Mouse (Mus musculus) heart, postnatal 0 days (tissue): ENCODE data around the gene Pkig. TPM values are rescaled to one million over a fixed set of nuclear protein-coding genes. Genes with fewer than 3 reads are reported as not detected.

Source experiments
- ATAC-seq: fragments of 200-750 bp; cut with Nextera tagmentation; 2 replicates; pipeline ENCODE4 v1.8.0; 2017; ENCODE audit warnings: low read depth, moderate number of reproducible peaks, moderate library complexity; ENCODE audit not compliant: insufficient read depth
- DNase-seq: peaks from one replicate; pipeline ENCODE4 v3.0.0-alpha.2; 2016; ENCODE audit warnings: low spot score
- H3K27ac ChIP-seq: fragments of 300-500 bp; sonication (generic); 2 replicates; pipeline ENCODE4 v1.5.1; 2014; ENCODE audit warnings: low read depth, mild to moderate bottlenecking
- H3K27me3 ChIP-seq: fragments of 300-500 bp; sonication (generic); 2 replicates; pipeline ENCODE4 v1.6.1; 2014; ENCODE audit warnings: low read length, mixed read lengths; ENCODE audit not compliant: control insufficient read depth, insufficient read depth
- H3K36me3 ChIP-seq: fragments of 300-500 bp; sonication (generic); replicated peaks from 2 replicates; pipeline ENCODE4 v1.6.1; 2014; ENCODE audit warnings: low read length, mixed read lengths; ENCODE audit not compliant: control insufficient read depth, insufficient read depth
- H3K4me1 ChIP-seq: fragments of 300-500 bp; sonication (generic); 2 replicates; pipeline ENCODE4 v1.6.1; 2014; ENCODE audit warnings: antibody characterized with exemption; ENCODE audit not compliant: control insufficient read depth, insufficient read depth
- H3K4me2 ChIP-seq: fragments of 300-500 bp; sonication (generic); 2 replicates; pipeline ENCODE4 v1.6.1; 2014; ENCODE audit warnings: low read depth, mild to moderate bottlenecking, low read length, moderate library complexity
- H3K4me3 ChIP-seq: fragments of 300-500 bp; sonication (generic); 2 replicates; pipeline ENCODE4 v1.5.1; 2014; ENCODE audit warnings: low read depth, low read length
- H3K9ac ChIP-seq: fragments of 300-500 bp; sonication (generic); replicated peaks from 2 replicates; pipeline ENCODE4 v1.6.1; 2014; ENCODE audit warnings: low read depth, low read length, mixed read lengths
- H3K9me3 ChIP-seq: fragments of 300-500 bp; sonication (generic); replicated peaks from 2 replicates; pipeline ENCODE4 v1.6.1; 2016; ENCODE audit warnings: low read length; ENCODE audit not compliant: control insufficient read depth
- CTCF ChIP-seq: IDR thresholded peaks from 2 replicates; pipeline ENCODE4 v1.5.1; 2016; ENCODE audit warnings: antibody characterized with exemption, control low read depth, low read depth
- EP300 ChIP-seq: IDR thresholded peaks from 2 replicates; pipeline ENCODE4 v1.6.1; 2016; ENCODE audit warnings: antibody characterized with exemption, low read depth
- WGBS: fragments of 180-500 bp; shearing (Covaris S2); extraction: QIAGEN DNeasy Blood & Tissue Kit; methylation state at CpG from one replicate; pipeline ENCODE4 v1.1.7; 2014; 5-methylcytosine and 5-hydroxymethylcytosine counted together
- polyA plus RNA-seq: library from polyadenylated mRNA; unstranded; fragments of >200 nt; fragmentation: Nextera tagmentation; extraction: Ambion mirVana; gene quantifications from 2 replicates; pipeline ENCODE4 v1.2.1, GENCODE M21; 2015
- total RNA-seq: library from RNA; depleted of rRNA; stranded (reverse); fragments of >200 nt; gene quantifications from 2 replicates; pipeline ENCODE4 v1.2.3, GENCODE M21; 2014; ENCODE audit warnings: low replicate concordance

Gene Pkig
- total and polyA plus RNA-seq, 2 experiments from 2014 or later: 363 to 495 TPM

DNA sequence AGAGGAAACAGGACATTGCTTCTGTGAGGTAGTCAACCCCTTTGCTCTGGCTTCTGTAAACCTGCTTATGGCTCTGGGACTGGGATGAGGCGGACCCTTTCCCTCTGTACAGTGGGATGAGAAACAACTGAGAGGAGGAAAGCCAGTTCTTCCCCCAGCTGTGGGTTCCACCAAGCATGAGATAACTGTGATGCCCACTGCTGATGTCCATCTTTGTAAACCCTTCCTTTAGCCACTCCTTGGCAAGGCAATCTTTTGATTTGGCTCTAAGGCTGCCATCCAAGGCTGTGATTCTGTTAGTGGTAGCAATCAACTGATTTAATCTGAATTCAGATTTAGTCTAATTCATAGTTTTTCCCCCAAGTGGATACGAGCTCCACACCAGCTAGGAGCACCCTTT lies 700 bp upstream of the Pkig start:
- no peak overlapping the region for H3K27ac ChIP-seq
- no peaks in the 10 kb centered on the region for H3K9me3 ChIP-seq
- H3K9ac ChIP-seq: no peak overlapping the region
- WGBS: 80% methylated on average over 2 of the region's 2 CpGs
- ATAC-seq (no peak), DNase-seq (no peak)
- no peaks in the 10 kb centered on the region for H3K27me3 ChIP-seq
- H3K36me3 ChIP-seq: no peaks in the 10 kb centered on the region
- peaks cover 22% of the 10 kb centered on the region for H3K4me1 ChIP-seq
- TF ChIP-seq EP300 (no peak), CTCF (no peak)
- H3K4me2 ChIP-seq: no peak overlapping the region
- no peak overlapping the region for H3K4me3 ChIP-seq

DNA sequence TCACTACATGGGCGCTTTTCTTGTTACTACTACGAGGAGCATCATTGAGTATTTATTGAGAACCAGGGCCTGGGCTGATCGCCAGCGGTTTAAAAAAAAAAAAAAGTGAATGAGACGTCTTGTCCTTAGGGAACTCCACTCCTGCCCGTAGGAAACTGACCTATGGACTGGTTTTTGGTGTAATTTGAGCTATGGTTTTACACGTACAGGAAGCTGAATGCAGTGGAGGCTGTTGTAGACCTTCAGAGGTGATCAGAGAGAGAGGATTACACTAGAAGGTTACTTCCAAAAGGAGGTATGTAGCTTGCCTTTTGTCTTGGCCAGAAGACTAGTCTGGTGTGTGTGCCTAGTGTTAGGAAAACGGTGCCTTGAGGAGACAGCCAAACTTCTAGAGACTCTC lies 755 bp downstream of the Pkig start:
- Histone ChIP-seq H3K4me2 (peak overlapping the region; percentile 65), H3K9me3 (no peaks in the 10 kb centered on the region), H3K4me3 (peak overlapping the region; percentile 75), H3K27me3 (no peaks in the 10 kb centered on the region), H3K9ac (peak overlapping the region; percentile 71), H3K27ac (peak overlapping the region; percentile 84), H3K36me3 (no peaks in the 10 kb centered on the region), H3K4me1 (peaks cover 28% of the 10 kb centered on the region)
- no peak for DNase-seq
- 1% methylated on average over 8 of the region's 8 CpGs for WGBS
- ATAC-seq: no peak
- TF ChIP-seq CTCF (no peak), EP300 (no peak)

DNA sequence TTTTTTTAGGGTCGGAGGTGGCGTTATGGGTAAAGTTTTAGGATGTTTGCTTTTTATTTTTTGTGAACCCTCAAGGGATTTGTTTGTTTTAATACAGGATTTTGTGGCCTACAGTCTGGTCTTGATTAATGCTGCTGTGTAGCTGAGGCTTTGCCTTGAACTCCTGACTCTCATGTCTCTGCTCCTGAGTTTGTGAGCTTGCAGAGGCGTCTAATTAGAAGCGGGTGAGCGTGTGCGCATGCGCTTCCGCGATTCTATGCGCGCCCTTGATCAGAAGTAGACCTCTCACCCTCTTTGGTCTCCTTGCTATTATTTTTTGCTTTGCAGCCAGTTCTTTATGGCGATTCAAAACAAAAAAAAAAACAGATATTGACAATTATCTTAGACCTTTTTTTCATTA lies 1.2 kb downstream of the Pkig start:
- H3K27ac ChIP-seq: peak overlapping the region; percentile 84
- H3K4me3 ChIP-seq: peak overlapping the region; percentile 75
- H3K36me3 ChIP-seq: no peaks in the 10 kb centered on the region; the same call in 1 of the 2 replicates
- H3K9ac ChIP-seq: peak overlapping the region; percentile 71
- WGBS: 77% methylated on average over 12 of the region's 12 CpGs
- peaks cover 32% of the 10 kb centered on the region for H3K4me1 ChIP-seq
- DNase-seq: no peak
- no peaks in the 10 kb centered on the region for H3K27me3 ChIP-seq
- no peak for ATAC-seq
- no peaks in the 10 kb centered on the region for H3K9me3 ChIP-seq
- H3K4me2 ChIP-seq: peak overlapping the region; percentile 65
- no peak for TF ChIP-seq EP300
- no peak for TF ChIP-seq CTCF

DNA sequence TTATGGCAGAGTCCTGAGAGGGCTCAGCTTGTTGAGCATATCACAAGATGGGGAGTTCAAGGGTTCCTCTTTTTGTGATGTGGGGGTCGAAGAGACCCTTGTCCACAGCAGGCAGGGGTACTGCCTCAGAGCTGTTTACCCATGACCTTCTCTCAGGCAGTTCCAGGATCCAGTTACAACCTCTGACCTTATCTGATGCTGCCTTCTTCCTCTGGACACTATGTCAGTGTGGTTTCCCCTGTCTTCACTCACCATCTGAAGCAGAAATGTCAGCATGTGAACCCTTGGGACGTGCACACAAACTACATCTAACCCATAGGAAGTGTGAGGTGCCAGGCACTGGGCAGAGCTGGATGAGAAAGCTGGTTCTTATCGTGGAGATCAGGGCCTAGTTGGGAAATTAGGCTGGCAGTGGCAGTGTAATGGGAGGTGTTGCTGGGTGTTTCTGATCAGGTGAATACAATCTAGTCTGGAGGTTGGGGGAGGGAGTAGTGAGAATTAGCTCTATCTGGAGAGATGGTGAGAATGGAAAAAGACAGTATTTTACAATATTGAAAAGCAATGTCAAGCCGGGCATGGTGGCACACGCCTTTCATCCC lies 2.0 kb downstream of the Pkig start:
- TF ChIP-seq EP300 (no peak), CTCF (no peak)
- Histone ChIP-seq H3K4me2 (no peak overlapping the region), H3K4me1 (peaks cover 34% of the 10 kb centered on the region)

DNA sequence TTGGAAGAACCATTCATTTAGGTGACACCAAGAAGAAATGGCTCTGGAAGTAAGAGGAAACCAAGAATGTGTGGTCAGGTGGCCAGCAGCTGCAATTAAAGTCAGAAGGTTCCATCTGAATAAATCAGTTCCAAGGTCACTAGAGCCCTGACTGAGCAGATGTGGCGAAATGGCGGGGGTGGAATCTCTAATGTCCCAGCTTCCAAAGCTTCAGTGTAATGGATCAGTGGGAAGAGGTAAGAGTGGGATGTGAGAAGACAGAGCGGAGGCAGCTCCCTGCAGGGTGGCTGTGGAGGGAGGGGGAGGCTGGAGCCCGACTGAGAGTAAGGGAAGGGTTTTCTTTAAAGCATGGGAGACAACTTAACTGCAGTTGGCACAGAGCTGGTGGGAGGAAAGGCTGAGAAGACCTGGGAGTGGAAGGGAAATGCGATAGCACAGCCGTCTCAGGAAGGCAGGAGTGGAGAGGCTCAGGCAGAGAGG lies 3.2 kb downstream of the Pkig start:
- ATAC-seq: no peak

More for the DNA sequence above, 2.0 kb downstream of the Pkig start:
- Histone ChIP-seq H3K9me3 (no peaks in the 10 kb centered on the region), H3K4me3 (no peak overlapping the region), H3K36me3 (no peaks in the 10 kb centered on the region; the same call in 1 of the 2 replicates), H3K27ac (no peak overlapping the region; the same call in 1 of the 2 replicates), H3K27me3 (no peaks in the 10 kb centered on the region), H3K9ac (no peak overlapping the region)
- no peak for ATAC-seq
- DNase-seq: no peak
- WGBS: 63% methylated on average over 5 of the region's 5 CpGs

DNA sequence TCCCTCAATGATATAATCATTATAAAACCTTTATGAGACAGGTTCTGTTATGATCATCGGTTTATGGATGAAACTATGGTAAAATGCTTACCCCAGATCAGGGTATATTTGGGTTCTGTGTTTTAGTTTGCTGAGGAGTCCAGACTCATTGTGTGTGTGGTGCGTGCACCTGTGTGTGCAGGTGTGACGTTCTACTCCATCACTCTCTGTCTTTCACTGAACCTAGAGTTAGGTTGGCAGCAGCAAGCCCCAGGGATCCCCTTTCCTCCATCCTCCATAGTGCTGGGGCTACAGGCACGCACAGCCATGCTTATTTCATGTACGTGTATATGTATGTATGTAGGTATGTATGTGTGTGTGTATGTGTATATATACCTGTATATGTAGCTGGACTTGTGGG lies 3.9 kb downstream of the Pkig start:
- Histone ChIP-seq H3K27ac (peak overlapping the region; percentile 81; the same call in 1 of the 2 replicates), H3K27me3 (no peaks in the 10 kb centered on the region), H3K9me3 (no peaks in the 10 kb centered on the region), H3K4me2 (peak overlapping the region; percentile 30; the same call in 1 of the 2 replicates), H3K36me3 (no peaks in the 10 kb centered on the region; the same call in 1 of the 2 replicates), H3K9ac (no peak overlapping the region), H3K4me3 (no peak overlapping the region), H3K4me1 (peaks cover 34% of the 10 kb centered on the region)
- DNase-seq (no peak), ATAC-seq (no peak)
- TF ChIP-seq EP300: no peak
- TF ChIP-seq CTCF: no peak
- WGBS: 86% methylated on average over 5 of the region's 5 CpGs

More for the DNA sequence above, 3.2 kb downstream of the Pkig start:
- Histone ChIP-seq H3K9ac (no peak overlapping the region), H3K4me2 (peak overlapping the region; percentile 30), H3K36me3 (no peaks in the 10 kb centered on the region; the same call in 1 of the 2 replicates), H3K4me3 (no peak overlapping the region), H3K9me3 (no peaks in the 10 kb centered on the region), H3K27ac (peak overlapping the region; percentile 81), H3K4me1 (peaks cover 34% of the 10 kb centered on the region), H3K27me3 (no peaks in the 10 kb centered on the region)
- DNase-seq: no peak
- no peak for TF ChIP-seq CTCF
- TF ChIP-seq EP300: no peak
- whole genome bisulfite sequencing: 43% methylated on average over 6 of the region's 6 CpGs
